Mouse (Mus musculus): ENCODE measurements around the gene Alg5.
"Not testable (repeated sequence)": the region's sequence is repeated elsewhere in the genome, so short reads cannot be mapped to it uniquely, and the experiment has no call there.

Alg5 gene

GRCm38 (mm10) chr3:54735247-54736046, at the start of gene Alg5, which contains the start of gene Exosc8:
TSS of gene Alg5 (plus strand) at chr3:54735539.
TSS of gene Exosc8 (minus strand) at chr3:54735393.
- peak; percentile 95 for DNase-seq

GRCm38 (mm10) chr3:54687245-54687644, 48.1 kb upstream of the Alg5 start:
- DNase-seq = no peak

GRCm38 (mm10) chr3:54689091-54689490, 46.2 kb upstream of the Alg5 start:
- no peak for DNase-seq

GRCm38 (mm10) chr3:54692202-54693055, 42.9 kb upstream of the Alg5 start, which contains the start of gene Supt20:
TSS of gene Supt20 (plus strand) at chr3:54692807.
- peak; percentile 93 for DNase-seq

GRCm38 (mm10) chr3:54693056-54693415, 42.3 kb upstream of the Alg5 start:
- DNase-seq = no peak

GRCm38 (mm10) chr3:54699759-54700301, 35.5 kb upstream of the Alg5 start:
- DNase-seq = no peak

- DNase-seq = not testable (repeated sequence)
These were observed 31.2 kb upstream of the Alg5 start for GRCm38 (mm10) chr3:54704106-54704505.

GRCm38 (mm10) chr3:54708972-54709371, 26.4 kb upstream of the Alg5 start:
- no peak for DNase-seq

- DNase-seq = no peak
These were observed 21.1 kb upstream of the Alg5 start, which contains the start of gene Gm21958 for GRCm38 (mm10) chr3:54714253-54714652. TSS of gene Gm21958 (minus strand) at chr3:54714353.

GRCm38 (mm10) chr3:54715461-54715860, 19.9 kb upstream of the Alg5 start:
- no peak for DNase-seq

- DNase-seq = no peak
These were observed 18.0 kb upstream of the Alg5 start for GRCm38 (mm10) chr3:54717348-54717747.

- DNase-seq = no peak
These were observed 16.4 kb upstream of the Alg5 start for GRCm38 (mm10) chr3:54718947-54719346.

- DNase-seq = no peak
These were observed 11.4 kb upstream of the Alg5 start for GRCm38 (mm10) chr3:54723741-54724500.

GRCm38 (mm10) chr3:54725344-54725743, 10.0 kb upstream of the Alg5 start:
- no peak for DNase-seq

GRCm38 (mm10) chr3:54727588-54727987, 7.8 kb upstream of the Alg5 start:
- no peak for DNase-seq

GRCm38 (mm10) chr3:54728100-54728499, 7.2 kb upstream of the Alg5 start:
- DNase-seq = no peak

GRCm38 (mm10) chr3:54731626-54732150, 3.7 kb upstream of the Alg5 start:
- DNase-seq = no peak

GRCm38 (mm10) chr3:54732371-54732770, 3.0 kb upstream of the Alg5 start:
- DNase-seq = no peak

GRCm38 (mm10) chr3:54734411-54735246, 710 bp upstream of the Alg5 start:
- peak; percentile 90 for DNase-seq

GRCm38 (mm10) chr3:54736101-54736927, 975 bp downstream of the Alg5 start:
- peak; percentile 35 for DNase-seq

Measured in kidney, adult 18-20 months (tissue).